ENCODE assay signal across 30 mouse cellular contexts in the genomic region with DNA sequence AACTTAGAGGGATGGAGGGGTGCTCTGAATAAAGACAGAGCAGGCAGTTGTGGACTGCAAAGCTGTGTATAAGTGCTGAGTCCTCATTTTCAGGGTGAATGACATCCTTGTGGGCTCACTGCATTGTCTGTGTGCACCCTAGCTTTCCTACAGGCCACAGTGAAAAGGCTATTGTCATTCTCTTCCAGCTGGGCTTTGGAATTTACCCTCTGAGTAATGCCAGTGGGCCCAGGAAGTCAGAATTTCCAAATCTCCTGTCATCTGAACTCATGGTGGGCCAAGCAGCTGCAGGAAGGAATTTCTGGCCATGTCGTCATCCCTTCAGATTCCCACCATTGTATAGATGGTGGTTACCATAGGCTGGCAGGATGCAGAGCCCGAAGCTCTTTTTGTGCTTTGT. TPM values are rescaled to one million over a fixed set of nuclear protein-coding genes. Genes with fewer than 3 reads are reported as not detected.
A peak's percentile ranks its signal among the peaks of the same experiment; 100 is the strongest.
DNase-seq lines count a peak whose midpoint lies in the region; ATAC-seq and TF ChIP-seq lines count a peak whose summit lies in the region.
"Had no signal": no experiment of that assay in that cellular context is flagged by ENCODE, and none has a peak within 500 bp of the region (broad histone marks: within the 10 kb centered on the region; RNA-seq: fewer than 3 reads in every experiment).

No protein-coding gene starts in this region.

- no peak for ATAC-seq in hindbrain, embryonic 13.5 days (ENCODE audit: low FRiP score)
- ATAC-seq in midbrain, embryonic 11.5 days (ENCODE audit: low FRiP score): 0 out of 2 replicates have a peak, but pooled peaks have one; percentile 35
- ATAC-seq in midbrain, embryonic 14.5 days (ENCODE audit: low FRiP score, low TSS enrichment): no peak
- ATAC-seq: intestine, embryonic 16.5 days; liver, embryonic 12.5 days; liver, postnatal 0 days; midbrain, embryonic 15.5 days had no signal

- no peaks in the 10 kb centered on the region for H3K9me3 ChIP-seq in hindbrain, embryonic 10.5 days
- no peaks in the 10 kb centered on the region for H3K9me3 ChIP-seq in hindbrain, embryonic 13.5 days
- no peaks in the 10 kb centered on the region for H3K9me3 ChIP-seq in midbrain, embryonic 11.5 days (ENCODE audit: control insufficient read depth, low read length)
- no peaks in the 10 kb centered on the region for H3K9me3 ChIP-seq in midbrain, embryonic 14.5 days (ENCODE audit: control insufficient read depth, low read length)
- H3K9me3 ChIP-seq: forebrain, embryonic 10.5 days; limb, embryonic 12.5 days; liver, embryonic 12.5 days; midbrain, embryonic 15.5 days; neural tube, embryonic 12.5 days had no signal

- no peak for DNase-seq in hindbrain, embryonic 10.5 days (ENCODE audit: low spot score)
- no peak for DNase-seq in midbrain, embryonic 11.5 days (ENCODE audit: low spot score, missing footprints)
- no peak for DNase-seq in midbrain, embryonic 14.5 days
- peak; percentile 29 for DNase-seq in NIH3T3 (ENCODE audit: low read depth)
- DNase-seq in cerebellum, adult 8-10 months: no peak
- no peak for DNase-seq in urinary bladder, adult 2 months (ENCODE audit: low spot score)
- DNase-seq: adrenal gland, postnatal 25 days; cerebellum, adult 18-20 months; cerebellum, postnatal 14 days; gastrocnemius, adult 2 months; gastrocnemius, postnatal 36 days; heart, adult 18-20 months; heart, postnatal 36 days; kidney, adult 8-10 months; kidney, postnatal 4 days; liver, postnatal 0 days; thymus, postnatal 4 days had no signal

- H3K27ac ChIP-seq in hindbrain, embryonic 10.5 days: peak overlapping the region; percentile 29; the same call in 1 of the 2 replicates
- no peak overlapping the region for H3K27ac ChIP-seq in hindbrain, embryonic 13.5 days
- no peak overlapping the region for H3K27ac ChIP-seq in midbrain, embryonic 11.5 days (ENCODE audit: low read depth, low read length)
- H3K27ac ChIP-seq in midbrain, embryonic 14.5 days (replicated peaks; ENCODE audit: low read depth, low read length): no peak overlapping the region
- H3K27ac ChIP-seq: forebrain, embryonic 10.5 days; gastrocnemius, adult 2 months; kidney, postnatal 0 days; limb, embryonic 12.5 days; liver, embryonic 12.5 days; macrophage; midbrain, embryonic 15.5 days; neural tube, embryonic 12.5 days had no signal

- no peak for TF ChIP-seq POLR2A in myocyte (IDR thresholded peaks at IDR 0.05; ENCODE audit: insufficient read length, low read depth)

- WGBS in hindbrain, embryonic 10.5 days: 52% methylated on average over 2 of the region's 2 CpGs
- 29% methylated on average over 2 of the region's 2 CpGs for WGBS in hindbrain, embryonic 13.5 days
- WGBS in midbrain, embryonic 11.5 days: 46% methylated on average over 2 of the region's 2 CpGs
- 36% methylated on average over 2 of the region's 2 CpGs for WGBS in midbrain, embryonic 14.5 days

- no peaks in the 10 kb centered on the region for H3K36me3 ChIP-seq in hindbrain, embryonic 10.5 days
- H3K36me3 ChIP-seq in hindbrain, embryonic 13.5 days: no peaks in the 10 kb centered on the region
- H3K36me3 ChIP-seq in midbrain, embryonic 11.5 days (ENCODE audit: control insufficient read depth, insufficient read depth, low read length): no peaks in the 10 kb centered on the region
- no peaks in the 10 kb centered on the region for H3K36me3 ChIP-seq in midbrain, embryonic 14.5 days (ENCODE audit: control insufficient read depth, insufficient read depth, low read length)
- peaks cover 51% of the 10 kb centered on the region for H3K36me3 ChIP-seq in myocyte (ENCODE audit: control insufficient read depth, insufficient read depth)
- H3K36me3 ChIP-seq: forebrain, embryonic 10.5 days; G1E; limb, embryonic 12.5 days; liver, embryonic 12.5 days; midbrain, embryonic 15.5 days; neural tube, embryonic 12.5 days had no signal

- H3K27me3 ChIP-seq in hindbrain, embryonic 10.5 days (ENCODE audit: insufficient read depth, poor library complexity, severe bottlenecking): no peaks in the 10 kb centered on the region
- H3K27me3 ChIP-seq in hindbrain, embryonic 13.5 days: no peaks in the 10 kb centered on the region
- no peaks in the 10 kb centered on the region for H3K27me3 ChIP-seq in midbrain, embryonic 11.5 days (ENCODE audit: control insufficient read depth, insufficient read depth, low read length)
- H3K27me3 ChIP-seq in midbrain, embryonic 14.5 days (ENCODE audit: control insufficient read depth, insufficient read depth, low read length): no peaks in the 10 kb centered on the region
- H3K27me3 ChIP-seq in myocyte (ENCODE audit: control insufficient read depth, insufficient read depth, insufficient read length): no peaks in the 10 kb centered on the region
- H3K27me3 ChIP-seq: CH12.LX; limb, embryonic 12.5 days; liver, embryonic 12.5 days; midbrain, embryonic 15.5 days; neural tube, embryonic 12.5 days had no signal

- H3K9ac ChIP-seq in hindbrain, embryonic 13.5 days: no peak overlapping the region
- H3K9ac ChIP-seq in midbrain, embryonic 11.5 days (ENCODE audit: low read length): no peak overlapping the region
- no peak overlapping the region for H3K9ac ChIP-seq in midbrain, embryonic 14.5 days (replicated peaks; ENCODE audit: low read length)
- H3K9ac ChIP-seq: limb, embryonic 12.5 days; liver, embryonic 12.5 days; liver, postnatal 0 days; midbrain, embryonic 15.5 days; neural tube, embryonic 12.5 days had no signal

- no peaks in the 10 kb centered on the region for H3K79me2 ChIP-seq in myocyte (ENCODE audit: control insufficient read depth, insufficient read depth)

- H3ac ChIP-seq in myocyte (ENCODE audit: control insufficient read depth, insufficient read length): no peak overlapping the region

- peaks cover 21% of the 10 kb centered on the region for H3K4me1 ChIP-seq in hindbrain, embryonic 10.5 days (replicated peaks)
- H3K4me1 ChIP-seq in hindbrain, embryonic 13.5 days (replicated peaks): 0 out of 2 replicates have a peak, but pooled peaks cover 4% of the 10 kb centered on the region
- no peaks in the 10 kb centered on the region; the same call in 1 of the 2 replicates for H3K4me1 ChIP-seq in midbrain, embryonic 11.5 days (ENCODE audit: control insufficient read depth, insufficient read depth, low read length)
- no peaks in the 10 kb centered on the region for H3K4me1 ChIP-seq in midbrain, embryonic 14.5 days (ENCODE audit: control insufficient read depth, insufficient read depth, low read length)
- H3K4me1 ChIP-seq: limb, embryonic 12.5 days; liver, embryonic 12.5 days; neural tube, embryonic 12.5 days had no signal

- no peak overlapping the region for H3K4me3 ChIP-seq in hindbrain, embryonic 10.5 days
- no peak overlapping the region for H3K4me3 ChIP-seq in hindbrain, embryonic 13.5 days
- no peak overlapping the region for H3K4me3 ChIP-seq in midbrain, embryonic 11.5 days (ENCODE audit: low read depth, low read length)
- no peak overlapping the region for H3K4me3 ChIP-seq in midbrain, embryonic 14.5 days (replicated peaks; ENCODE audit: low read depth, low read length)
- no peak overlapping the region for H3K4me3 ChIP-seq in myocyte
- H3K4me3 ChIP-seq: forebrain, embryonic 10.5 days; gastrocnemius, adult 2 months; limb, embryonic 12.5 days; liver, embryonic 12.5 days; midbrain, embryonic 15.5 days; neural tube, embryonic 12.5 days had no signal

- H3K4me2 ChIP-seq in hindbrain, embryonic 13.5 days: no peak overlapping the region
- no peak overlapping the region for H3K4me2 ChIP-seq in midbrain, embryonic 11.5 days
- no peak overlapping the region for H3K4me2 ChIP-seq in midbrain, embryonic 14.5 days (ENCODE audit: low read length)
- H3K4me2 ChIP-seq in myocyte (ENCODE audit: low read depth): no peak overlapping the region
- H3K4me2 ChIP-seq: heart, embryonic 11.5 days; limb, embryonic 12.5 days; liver, embryonic 12.5 days; midbrain, embryonic 15.5 days; neural tube, embryonic 12.5 days had no signal

TF ChIP-seq in myocyte, 11 proteins besides CTCF, POLR2A, EP300 and RAD21:
- TF ChIP-seq E2F4 (IDR thresholded peaks at IDR 0.05; ENCODE audit: insufficient read depth) (no peak), TCF12 (IDR thresholded peaks at IDR 0.05; ENCODE audit: insufficient read depth, poor library complexity, severe bottlenecking) (no peak), MYOD1 (IDR thresholded peaks at IDR 0.05; ENCODE audit: control insufficient read depth in 1 of 3, insufficient read length in 2 of 3, low read depth in 2 of 3) (peak in 2 of 3 experiments; percentile 51 to 71), SRF (IDR thresholded peaks at IDR 0.05; ENCODE audit: control insufficient read depth, insufficient read length, low read depth) (no peak), REST (IDR thresholded peaks at IDR 0.05; ENCODE audit: insufficient read depth, insufficient read length) (no peak), CEBPB (IDR thresholded peaks at IDR 0.05; ENCODE audit: insufficient read depth, poor library complexity, severe bottlenecking) (peak; percentile 87), MYOG (IDR thresholded peaks at IDR 0.05; ENCODE audit: control insufficient read depth in 1 of 3, insufficient read depth in 1 of 3, insufficient read length in 2 of 3, low read depth in 2 of 3) (peak in 1 of 3 experiments; percentile 40), TCF3 (IDR thresholded peaks at IDR 0.05; ENCODE audit: insufficient read length, low read depth) (no peak), USF1 (IDR thresholded peaks at IDR 0.05; ENCODE audit: low read depth) (no peak), POLR2AphosphoS2 (IDR thresholded peaks at IDR 0.05; ENCODE audit: insufficient read length, low read depth) (no peak), MAX (IDR thresholded peaks at IDR 0.05; ENCODE audit: low read depth) (no peak)

RNA-seq across cellular contexts. Expression of gene Tnc, which starts 44.6 kb away (rescaled TPM):
- 1.3 and 3.5 TPM in 2 replicates for polyA plus RNA-seq in hindbrain, embryonic 10.5 days (2016; fragmentation: Nextera tagmentation; extraction: Ambion mirVana)
- 24.7 and 29.9 TPM in 2 replicates for polyA plus RNA-seq in hindbrain, embryonic 13.5 days (2015; fragmentation: Nextera tagmentation; extraction: Ambion mirVana)
- polyA plus RNA-seq in midbrain, embryonic 11.5 days (2014; fragmentation: Nextera tagmentation; extraction: Ambion mirVana): 4.0 and 4.4 TPM in 2 replicates
- polyA plus RNA-seq in midbrain, embryonic 14.5 days (2014; fragmentation: Nextera tagmentation; extraction: Ambion mirVana): 63.8 and 67.9 TPM in 2 replicates
- 183 TPM for polyA plus RNA-seq in myocyte (2012; fragmentation: generic; extraction: Trizol)
- polyA plus RNA-seq in urinary bladder, adult 2 months (2012; rRNA removed): 69.9 and 81.8 TPM in 2 replicates
- polyA plus RNA-seq: G1E had no signal
